Mouse (Mus musculus) left cerebral cortex, postnatal 4 days (tissue): ENCODE measurements around the gene Mex3d. TPM values are rescaled to one million over a fixed set of nuclear protein-coding genes. Genes with fewer than 3 reads are reported as not detected.

Source experiments
- DNase-seq: peaks from one replicate; pipeline ENCODE4 v3.0.0-alpha.2; 2022
- intact Hi-C: fragments of 180-260 bp; cut with DNase I; formaldehyde crosslinking; loops from one replicate; pipeline ENCODE4 v1.15.1; 2025
- total RNA-seq, 2 experiments: library from RNA; stranded (reverse); gene quantifications; 2 replicates each; pipeline ENCODE4 v1.2.3; 2021

The Mex3d gene
- total RNA-seq, 2 experiments from 2014 or later: 75.5 to 80.1 TPM

DNA sequence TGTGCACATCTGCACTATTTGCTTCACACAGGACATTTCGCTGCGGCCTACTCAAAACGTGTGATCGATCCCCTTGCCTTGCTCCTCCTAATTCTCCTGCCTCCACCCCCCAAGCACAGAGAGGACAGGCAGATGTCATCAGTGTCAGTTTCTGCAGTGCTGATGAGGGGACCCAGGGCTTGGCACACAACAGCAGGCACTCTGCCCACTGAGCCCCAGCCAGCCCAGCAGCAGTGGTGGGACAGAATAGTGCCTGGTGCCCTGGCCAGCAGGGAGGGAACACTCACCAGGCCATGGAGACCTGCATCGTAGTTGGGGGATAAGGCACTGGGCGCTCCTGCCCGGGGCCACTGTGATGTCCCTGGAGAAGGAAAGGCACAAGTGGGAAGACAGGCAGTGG is 28.1 kb upstream of the Mex3d start:
- peak; percentile 73 for DNase-seq

DNA sequence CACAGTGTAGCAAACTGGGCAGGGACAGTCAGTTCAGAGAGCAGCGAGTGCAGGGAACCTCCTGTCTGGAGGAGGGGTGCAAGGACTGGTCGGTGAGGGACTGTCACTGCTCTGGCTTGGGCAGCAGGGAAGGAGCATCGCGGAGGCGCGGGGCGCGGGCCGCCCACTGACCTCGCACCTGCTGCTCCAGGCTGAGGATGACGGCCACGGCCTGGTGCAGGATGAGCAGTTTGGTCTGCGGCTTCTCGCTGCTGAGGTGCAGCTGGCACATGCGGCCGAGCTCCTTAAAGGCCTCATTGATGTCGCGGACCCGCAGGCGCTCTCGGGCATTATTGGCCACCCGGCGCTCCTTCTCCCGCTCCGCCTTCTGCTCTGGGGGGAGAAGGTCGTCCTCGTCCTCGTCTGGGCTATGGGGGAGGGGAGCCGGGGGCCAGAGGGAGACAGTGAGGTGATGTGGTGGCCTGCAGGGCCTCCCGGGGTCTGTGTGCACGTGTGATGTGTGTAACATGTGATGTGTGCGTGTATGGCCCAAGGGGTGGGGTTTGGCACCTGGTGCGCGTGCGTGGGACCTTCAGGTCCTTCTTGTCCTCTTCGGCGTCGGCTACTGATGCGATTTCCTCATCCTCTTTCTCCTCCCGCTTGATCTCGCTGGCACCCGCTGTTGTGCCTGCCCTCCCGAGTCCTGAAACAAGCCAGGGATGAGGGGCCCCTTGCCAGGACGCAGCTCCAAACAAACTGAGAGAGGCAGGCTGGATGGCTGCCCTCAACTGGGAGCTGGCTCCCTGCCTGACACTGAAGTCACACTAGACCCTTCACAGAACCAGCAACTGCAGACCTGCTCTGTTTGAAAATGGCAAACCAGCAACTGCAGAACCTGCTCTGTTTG is 25.4 kb upstream of the Mex3d start:
- peak; percentile 96 for DNase-seq
- intact Hi-C loops: no loop called here

More for the DNA sequence above, 28.1 kb upstream of the Mex3d start:
- intact Hi-C loops: no loop called here

DNA sequence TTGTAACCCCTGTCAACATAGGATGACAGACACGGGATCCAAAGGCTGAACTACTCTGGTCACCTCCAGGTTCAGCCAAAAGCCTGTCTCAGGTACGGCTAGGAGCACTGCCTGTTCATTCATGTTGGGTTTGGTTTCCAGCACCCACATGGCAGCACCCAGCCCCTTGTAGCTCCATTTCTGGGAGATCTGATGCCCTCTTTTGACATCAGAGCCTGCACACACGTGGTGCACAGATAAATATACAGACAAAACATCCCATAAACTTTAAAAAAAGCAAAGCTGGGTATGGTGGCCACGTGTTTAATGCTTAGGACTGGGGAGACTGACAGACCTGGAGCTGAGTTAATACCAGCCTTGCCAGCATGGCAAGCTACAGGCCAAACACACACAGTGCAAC is 20.5 kb upstream of the Mex3d start:
- DNase-seq: no peak
- intact Hi-C loops: no loop called here

DNA sequence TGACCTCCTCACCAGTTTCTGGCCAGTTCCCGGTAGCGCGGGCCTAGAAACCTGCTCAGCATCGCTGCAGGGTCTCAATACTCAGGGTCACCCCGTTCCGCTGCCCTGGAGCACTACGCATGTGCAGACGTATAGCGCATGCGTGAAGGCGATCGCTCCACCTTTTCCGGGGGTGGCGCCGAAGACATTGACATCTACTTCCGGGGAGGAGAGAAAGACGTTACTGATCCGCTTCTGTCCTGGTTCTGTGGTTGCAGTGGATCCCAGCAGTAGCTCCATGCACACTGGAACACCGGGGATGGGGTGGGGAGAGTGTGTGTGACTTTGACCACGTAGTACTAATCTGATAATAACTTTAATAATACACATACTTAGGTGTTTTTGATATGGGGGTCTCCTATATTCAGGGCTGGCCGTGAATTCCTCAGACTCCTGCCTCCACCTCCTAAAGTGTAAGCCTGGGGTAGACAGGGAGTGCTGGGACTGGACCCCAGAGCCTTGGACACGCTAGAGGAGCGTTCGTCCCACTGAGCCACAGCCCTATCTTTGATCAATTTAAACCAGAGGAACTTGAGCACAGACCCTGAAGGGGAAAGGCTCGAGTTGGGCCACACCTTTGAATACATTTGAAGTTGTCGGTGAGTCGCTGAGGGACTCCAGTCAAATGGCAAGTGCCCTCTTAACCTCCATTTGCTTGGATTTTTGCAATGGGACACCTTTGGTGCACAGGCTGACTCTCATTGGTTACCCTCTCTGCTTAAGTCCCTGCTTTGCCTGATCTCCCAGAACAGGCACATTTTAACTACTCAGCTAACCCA is 19.4 kb upstream of the Mex3d start, which contains the start of gene Uqcr11:
TSS of gene Uqcr11 (minus strand) at position 147 of the 818 bp plus-strand sequence.
- intact Hi-C loops: no loop called here
- peak; percentile 94 for DNase-seq

DNA sequence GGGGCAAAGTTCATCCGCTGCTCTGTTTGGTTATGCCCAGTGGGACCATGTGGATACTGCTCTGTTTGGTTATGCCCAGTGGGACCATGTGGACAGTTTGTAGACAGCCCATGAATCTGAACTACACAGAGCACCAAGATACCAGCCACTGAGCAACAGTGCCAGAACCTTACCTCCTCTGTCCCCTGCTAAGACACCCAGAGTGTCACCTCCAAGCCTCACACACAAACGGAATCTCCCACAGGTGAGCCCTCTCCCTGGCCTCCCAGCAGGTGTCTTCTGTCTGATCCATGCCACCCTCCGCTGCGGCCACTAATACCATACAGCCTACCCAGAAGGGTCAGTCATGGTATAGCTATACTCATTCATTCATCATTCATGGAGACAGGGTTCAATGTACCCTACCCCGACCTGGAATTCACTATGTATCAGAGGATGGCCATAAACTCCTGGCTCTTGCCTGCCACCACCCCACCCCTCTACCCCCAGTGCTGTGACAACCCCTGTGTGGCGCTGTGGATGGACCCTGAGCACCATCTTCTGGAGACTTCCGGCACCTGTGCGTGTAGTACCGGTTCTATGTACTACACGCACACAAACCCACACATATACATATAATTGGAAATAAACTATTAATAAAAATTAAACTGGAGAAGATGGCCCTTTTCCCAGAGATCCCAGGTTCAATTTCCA is 18.2 kb upstream of the Mex3d start:
- no peak for DNase-seq
- intact Hi-C loops: no loop called here

DNA sequence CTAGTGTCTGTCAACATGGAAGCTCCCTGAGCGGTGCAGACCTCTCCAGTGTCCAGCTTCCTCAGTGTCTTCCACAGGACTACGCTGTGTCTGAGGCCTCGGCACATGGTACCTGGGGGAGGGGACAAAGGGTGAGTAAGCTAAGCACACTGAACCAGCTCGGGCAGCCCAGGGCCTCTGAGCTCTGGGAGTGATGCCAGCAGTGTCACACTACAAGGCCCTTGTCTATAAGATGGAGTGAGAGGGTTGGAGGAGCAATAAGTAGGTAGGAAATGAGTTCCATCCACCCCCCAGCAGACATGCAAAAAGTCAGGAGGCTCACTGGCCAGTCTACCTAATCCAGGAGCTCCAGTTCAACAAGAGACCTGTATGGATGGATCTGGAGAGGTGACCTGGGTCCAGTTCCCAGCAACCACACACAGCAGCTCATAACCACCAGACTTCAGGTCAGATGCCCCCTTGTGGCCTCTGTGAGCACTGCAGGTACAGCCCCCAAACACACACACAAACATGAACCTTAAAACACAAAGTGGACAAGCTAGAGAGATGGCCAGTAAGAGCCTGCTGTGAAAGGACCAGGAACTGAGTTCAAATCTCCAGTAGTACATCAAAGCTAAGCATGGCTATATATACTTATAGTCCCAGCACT is 15.7 kb upstream of the Mex3d start:
- intact Hi-C loops: no loop called here
- DNase-seq: no peak

DNA sequence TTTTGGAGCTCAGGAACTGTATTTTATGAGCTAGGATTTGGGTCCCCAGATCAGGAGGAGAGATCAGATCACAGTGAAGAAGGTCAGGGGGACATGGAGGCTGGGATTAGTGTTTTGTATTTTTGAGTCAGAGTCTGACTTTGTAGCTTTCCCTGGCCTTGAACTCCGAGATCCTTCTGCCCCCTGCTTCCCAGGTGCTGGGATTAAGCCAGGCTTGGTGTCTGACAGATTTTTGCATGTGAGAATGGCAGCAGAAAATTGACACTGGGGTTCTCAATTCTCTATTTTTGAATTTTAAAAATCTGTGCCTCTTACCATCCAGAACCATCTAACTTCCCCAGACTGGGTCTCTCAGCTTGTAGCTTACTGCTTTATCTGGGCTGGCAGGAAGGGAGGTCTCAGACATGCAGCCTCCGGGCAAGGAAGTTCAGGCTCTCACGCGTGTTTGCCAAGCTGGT is 13.3 kb upstream of the Mex3d start:
- no peak for DNase-seq
- intact Hi-C loops: no loop called here

DNA sequence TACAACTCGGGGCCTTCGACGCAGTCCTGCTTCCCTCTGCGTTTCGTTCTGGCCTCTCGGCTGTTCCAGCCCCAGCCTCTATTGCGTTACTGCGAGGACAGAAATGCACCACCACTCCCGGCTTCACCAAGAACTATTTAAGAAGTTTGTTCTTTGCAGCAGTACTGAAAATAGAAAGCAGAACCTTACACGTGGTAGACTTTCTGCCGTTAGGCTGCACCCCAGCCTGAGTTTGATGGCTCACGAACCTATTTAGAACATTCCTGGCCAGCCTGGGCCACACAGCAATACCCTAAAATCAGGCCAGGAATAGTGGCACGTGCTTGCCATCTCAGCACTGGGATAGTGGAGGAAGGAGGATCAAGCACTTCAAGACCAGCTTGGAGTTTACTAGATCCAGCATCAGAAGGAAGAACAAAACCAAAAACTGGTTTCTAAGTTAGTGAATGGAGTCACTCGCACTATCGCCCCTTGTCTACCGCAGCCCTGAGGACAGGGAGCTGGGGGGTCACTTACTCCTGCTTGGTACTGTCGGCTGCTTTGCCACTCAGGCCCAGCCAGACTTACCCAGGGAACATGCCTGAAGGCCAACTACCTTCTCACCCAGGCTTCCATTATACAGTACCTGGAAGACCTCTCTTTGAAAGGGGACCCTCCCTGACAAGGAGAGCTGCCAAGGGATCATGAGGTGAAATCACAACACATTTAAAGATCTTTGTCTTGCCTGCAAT is 12.7 kb upstream of the Mex3d start:
- intact Hi-C loops: no loop called here
- no peak for DNase-seq

DNA sequence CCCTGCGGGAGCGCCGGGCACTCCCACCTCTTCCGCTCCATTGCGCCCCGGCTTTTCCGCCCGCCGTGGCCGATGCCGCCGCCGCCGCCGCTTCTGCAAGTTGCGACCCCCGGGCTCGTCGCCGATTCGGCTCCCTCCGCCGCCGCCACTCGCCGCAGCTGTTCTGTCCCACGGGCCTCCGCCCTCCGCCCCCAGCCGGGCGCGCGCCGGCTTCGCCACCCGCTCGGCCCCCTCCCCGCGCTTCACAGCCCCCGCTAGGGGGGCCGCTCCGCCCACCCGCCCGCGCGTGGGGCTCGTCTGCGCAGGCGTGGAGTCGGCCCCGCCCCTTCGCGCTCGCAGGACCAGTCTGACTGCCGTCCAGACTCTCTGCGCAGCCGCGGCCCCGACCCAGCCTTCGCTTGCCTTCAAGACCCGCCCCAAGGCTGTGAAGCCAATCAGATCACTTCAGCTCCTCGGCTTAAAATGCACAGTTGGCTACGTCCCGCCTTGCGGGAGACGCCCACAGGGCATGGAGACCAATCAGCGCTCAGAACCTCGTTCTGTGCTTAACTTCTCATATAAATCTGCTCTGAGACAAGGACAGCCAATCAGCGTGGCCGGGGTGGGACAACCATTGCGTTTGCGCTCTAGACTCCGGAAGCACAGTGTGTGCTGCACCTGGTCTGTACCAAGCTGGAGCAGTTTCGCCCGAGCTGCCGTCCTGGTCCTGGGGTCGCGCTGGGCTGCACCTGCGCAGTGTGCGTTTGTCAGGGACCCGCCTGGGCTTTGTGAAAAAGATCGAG is 11.9 kb upstream of the Mex3d start, which contains the start of gene Mbd3:
TSS of gene Mbd3 (minus strand) at position 360 of the 782 bp plus-strand sequence.
- intact Hi-C loops: no loop called here
- peak; percentile 100 for DNase-seq

DNA sequence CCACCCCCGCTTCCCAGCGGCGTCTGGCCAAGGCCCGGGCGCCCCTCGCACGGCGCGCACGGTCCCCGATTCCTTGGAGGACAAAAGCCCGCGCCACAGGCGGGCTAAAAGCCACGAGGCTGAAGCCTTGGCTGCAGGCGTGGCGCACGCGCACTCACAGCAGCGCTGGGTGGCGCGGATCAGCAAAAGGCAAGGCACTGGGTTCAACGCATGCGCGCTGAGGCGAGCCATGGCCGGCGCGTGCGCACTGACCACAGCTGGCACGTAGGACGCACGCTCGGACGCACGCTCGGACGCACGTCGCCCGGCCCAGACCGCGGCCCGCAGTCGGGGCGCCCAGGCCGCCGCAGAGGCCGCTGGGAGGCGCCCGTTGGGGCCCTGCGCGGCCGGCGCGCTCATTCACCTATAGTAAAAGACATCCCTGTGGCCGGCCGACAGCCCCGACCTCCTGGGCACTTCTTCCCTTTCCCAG is 11.3 kb upstream of the Mex3d start:
- DNase-seq: peak; percentile 99
- intact Hi-C loops: no loop called here

DNA sequence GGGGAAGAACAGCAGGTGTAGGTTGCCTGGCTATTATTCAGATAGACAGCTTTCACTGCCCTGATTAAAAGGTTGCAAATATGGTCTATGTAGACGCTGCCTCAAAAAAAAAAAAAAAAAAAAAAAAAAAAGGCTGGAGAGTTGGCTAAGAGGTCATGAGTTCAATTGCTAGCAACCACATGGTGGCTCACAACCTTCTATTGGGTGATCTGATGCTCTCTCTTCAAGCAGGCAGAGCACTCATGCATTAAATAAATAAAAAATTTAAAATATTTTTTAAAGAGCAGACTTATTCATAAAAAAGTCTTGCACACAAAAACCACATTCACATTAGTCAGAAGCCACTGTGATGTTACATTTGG is 10.7 kb upstream of the Mex3d start:
- no peak for DNase-seq
- intact Hi-C loops: no loop called here

DNA sequence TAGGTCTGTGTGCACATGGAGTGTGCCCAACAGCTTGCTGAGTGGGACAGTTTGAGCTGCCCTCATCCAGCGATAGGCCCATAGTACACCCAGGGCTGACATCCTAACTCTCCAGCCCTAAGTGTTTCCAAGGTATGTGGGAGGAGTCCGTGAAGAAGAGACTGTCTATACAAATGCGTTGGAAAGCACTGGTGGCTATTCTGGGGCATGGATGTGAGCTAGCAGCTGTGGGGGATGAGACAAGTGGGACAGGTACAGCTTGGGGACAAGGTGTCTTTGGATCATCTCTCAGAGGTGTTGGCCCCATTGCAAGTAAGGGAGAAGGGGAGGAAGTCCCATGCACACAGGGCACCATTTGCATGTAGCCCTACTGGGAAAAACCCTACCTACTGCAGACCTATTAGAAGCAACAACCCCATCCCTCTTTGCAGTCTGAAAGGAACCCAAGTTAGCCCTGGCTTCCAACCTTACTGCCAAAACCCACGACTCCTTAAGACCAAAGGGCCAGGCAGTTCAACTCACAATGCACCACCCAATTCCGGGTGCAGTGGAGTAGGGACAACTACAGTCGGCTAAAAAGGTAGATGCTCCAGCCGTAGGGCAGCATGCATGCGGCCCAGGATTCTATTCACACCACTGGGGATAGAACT is 10.2 kb upstream of the Mex3d start:
- intact Hi-C loops: no loop called here

DNA sequence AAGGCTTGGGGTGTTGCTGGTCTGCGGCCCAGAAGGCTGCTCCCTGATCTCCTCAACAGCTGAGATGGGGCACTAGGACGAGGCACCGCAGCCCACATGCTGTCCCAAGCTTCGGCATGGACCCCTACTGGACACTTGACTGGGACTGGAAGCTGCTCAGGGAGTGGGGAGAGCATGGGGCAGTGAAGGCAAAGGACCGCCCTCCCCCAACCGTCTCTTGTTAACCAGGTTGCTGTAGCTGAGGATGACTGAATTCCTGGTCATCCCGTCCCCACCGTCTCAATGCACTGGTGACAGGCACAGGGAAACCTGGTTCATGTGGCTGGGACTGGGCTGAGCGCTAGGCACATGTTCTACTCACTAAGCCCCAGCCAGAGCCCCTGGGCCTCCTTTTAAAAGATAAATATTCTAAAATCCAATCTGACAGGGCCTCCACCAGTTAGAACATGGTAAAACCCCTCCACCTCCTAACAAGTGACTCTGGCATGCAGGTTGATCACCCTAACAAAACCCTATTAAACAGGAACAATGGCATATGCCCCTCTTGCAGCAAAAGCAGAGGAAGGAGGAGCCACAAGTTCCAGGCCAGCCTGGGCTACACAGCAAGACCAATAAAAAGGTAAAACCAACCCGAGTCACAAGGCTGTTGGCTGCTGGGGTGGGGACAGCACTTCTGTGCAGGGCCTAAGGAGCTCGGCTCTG is 9.5 kb upstream of the Mex3d start:
- intact Hi-C loops: no loop called here

More for the DNA sequence above, 10.2 kb upstream of the Mex3d start:
- no peak for DNase-seq

DNA sequence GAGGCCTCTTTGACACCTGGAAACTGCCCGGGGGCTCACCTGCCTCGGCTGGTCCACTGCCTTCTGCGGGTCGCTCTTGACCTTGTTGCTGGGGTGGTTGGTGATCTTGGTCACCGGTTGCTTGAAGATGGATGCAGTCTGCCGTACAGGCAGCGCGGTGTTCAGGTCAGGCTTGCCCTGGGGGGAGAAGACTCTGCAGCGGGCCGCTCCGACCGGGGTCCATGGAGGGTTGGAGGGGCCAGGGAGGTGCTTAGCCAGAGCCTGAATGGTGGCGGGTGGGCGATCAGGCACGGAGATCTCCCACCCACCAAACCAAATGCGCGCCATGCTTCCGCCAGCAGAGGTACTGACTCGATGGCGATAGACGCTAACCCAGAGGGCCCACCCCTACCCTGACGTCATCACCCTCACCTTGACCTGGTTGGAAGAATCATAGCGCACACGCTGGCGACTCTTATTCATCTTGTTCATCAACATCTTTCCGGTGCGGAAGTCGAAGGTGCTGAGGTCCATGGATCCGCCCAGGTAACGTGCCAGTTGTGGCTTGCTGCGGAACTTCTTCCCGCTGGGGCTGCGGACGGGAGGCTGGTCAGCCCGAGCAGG is 7.7 kb upstream of the Mex3d start:
- intact Hi-C loops: no loop called here
- no peak for DNase-seq

More for the DNA sequence above, 9.5 kb upstream of the Mex3d start:
- DNase-seq: no peak

DNA sequence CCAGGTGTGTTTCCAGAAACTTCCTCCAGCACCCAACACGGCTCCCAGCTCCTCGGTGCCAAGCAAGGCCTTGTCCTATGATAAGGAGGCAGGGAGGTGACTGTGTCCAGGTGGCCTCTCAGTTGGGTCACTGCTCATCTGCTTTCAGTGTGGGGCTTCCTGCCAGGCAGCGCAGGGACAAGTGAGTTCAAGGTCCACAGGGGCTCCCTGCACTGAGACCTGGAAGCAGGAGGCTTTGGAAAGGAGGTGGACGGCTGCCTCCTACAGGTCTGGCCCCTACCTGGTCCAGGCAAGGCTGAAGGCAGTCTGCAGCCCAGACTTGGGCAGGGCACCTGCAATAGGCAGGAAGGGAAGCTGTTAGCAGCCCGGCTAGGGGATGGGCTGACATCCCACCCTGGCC is 5.2 kb upstream of the Mex3d start:
- intact Hi-C loops: no loop called here
- DNase-seq: no peak

DNA sequence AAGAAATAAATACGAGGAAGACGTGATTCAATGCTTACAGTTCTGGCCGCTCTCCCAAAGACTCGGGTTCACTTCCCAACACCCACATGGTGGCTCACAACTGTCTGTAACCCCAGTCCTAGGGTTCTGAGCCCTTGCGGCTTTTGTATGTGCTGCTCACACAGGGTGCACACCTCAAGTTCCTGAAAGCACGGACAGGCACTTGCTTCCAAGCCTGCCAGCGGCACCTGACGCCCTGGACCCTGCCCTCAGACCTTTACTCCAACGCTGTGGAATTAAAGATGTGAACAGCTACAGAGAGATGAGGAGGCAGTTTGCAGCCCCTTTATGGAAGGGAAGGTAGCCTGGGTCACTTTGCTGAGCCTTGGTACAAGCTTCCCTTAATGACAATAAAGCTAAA is 3.2 kb upstream of the Mex3d start:
- intact Hi-C loops: no loop called here
- no peak for DNase-seq

DNA sequence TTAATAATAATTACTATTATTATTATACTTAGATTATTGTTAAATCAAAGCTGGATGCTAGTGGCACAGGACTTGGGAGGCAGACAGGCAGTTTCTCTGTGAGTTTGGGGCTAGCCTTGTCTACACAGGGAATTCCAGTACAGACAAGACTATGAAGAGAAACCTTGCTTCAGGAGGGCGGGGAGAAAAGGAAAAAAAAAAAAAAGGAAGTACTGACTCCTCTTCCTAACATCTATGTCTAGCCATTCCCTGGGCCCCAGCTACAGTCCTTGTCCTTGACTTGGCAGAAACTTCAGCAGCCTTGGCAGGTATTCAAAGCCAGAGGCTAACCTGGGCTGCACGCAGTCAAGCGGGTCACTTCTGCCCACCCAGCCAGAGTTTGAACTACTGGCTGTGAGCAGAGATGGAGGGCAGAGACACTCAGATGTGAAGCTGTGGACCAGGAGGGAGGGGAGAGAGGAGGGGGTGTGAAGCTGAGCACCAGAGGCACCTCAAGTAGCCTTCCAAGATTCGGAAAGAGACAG is 1.8 kb upstream of the Mex3d start:
- no peak for DNase-seq

More for the DNA sequence above, 1.8 kb upstream of the Mex3d start:
- intact Hi-C loops: no loop called here
